Mouse (Mus musculus) embryonic facial prominence, embryonic 11.5 days (tissue): Measurements from ENCODE around the gene Rplp2. TPM values are rescaled to one million over a fixed set of nuclear protein-coding genes. Genes with fewer than 3 reads are reported as not detected.
A peak's percentile ranks its signal among the peaks of the same experiment; 100 is the strongest.

Source experiments
- ATAC-seq: fragments of 200-750 bp; cut with Nextera tagmentation; replicated peaks from 2 replicates; pipeline ENCODE4 v1.8.0; 2017; ENCODE audit warnings: low read depth; ENCODE audit not compliant: insufficient number of reproducible peaks, low FRiP score, low TSS enrichment
- DNase-seq: peaks from one replicate; pipeline ENCODE4 v3.0.0-alpha.2; 2015; ENCODE audit warnings: low spot score
- H3K27ac ChIP-seq: fragments of 300-500 bp; sonication (generic); replicated peaks from 2 replicates; pipeline ENCODE4 v1.5.1; 2014; ENCODE audit warnings: mild to moderate bottlenecking, low read depth, low read length, control low read depth
- H3K27me3 ChIP-seq: fragments of 300-500 bp; sonication (generic); 2 replicates; pipeline ENCODE4 v1.6.1; 2014; ENCODE audit warnings: mild to moderate bottlenecking, low read length, moderate library complexity, mixed read lengths; ENCODE audit not compliant: control insufficient read depth, insufficient read depth
- H3K36me3 ChIP-seq: fragments of 300-500 bp; sonication (generic); replicated peaks from 2 replicates; pipeline ENCODE4 v1.6.1; 2014; ENCODE audit warnings: low read depth, mild to moderate bottlenecking, low read length, moderate library complexity, mixed read lengths; ENCODE audit not compliant: control insufficient read depth, insufficient read depth
- H3K4me1 ChIP-seq: fragments of 300-500 bp; sonication (generic); 2 replicates; pipeline ENCODE4 v1.6.1; 2014; ENCODE audit warnings: low read length, mixed read lengths; ENCODE audit not compliant: control insufficient read depth, insufficient read depth
- H3K4me2 ChIP-seq: fragments of 300-500 bp; sonication (generic); 2 replicates; pipeline ENCODE4 v1.6.1; 2014; ENCODE audit warnings: low read depth, mild to moderate bottlenecking, control low read depth, low read length, moderate library complexity
- H3K4me3 ChIP-seq: fragments of 300-500 bp; sonication (generic); 2 replicates; pipeline ENCODE4 v1.5.1; 2014; ENCODE audit warnings: low read depth, low read length, control low read depth
- H3K9ac ChIP-seq: fragments of 300-500 bp; sonication (generic); replicated peaks from 2 replicates; pipeline ENCODE4 v1.6.1; 2014; ENCODE audit warnings: mild to moderate bottlenecking, control low read depth, low read length
- H3K9me3 ChIP-seq: fragments of 300-500 bp; sonication (generic); replicated peaks from 2 replicates; pipeline ENCODE4 v1.6.1; 2016; ENCODE audit warnings: mild to moderate bottlenecking, low read length, inconsistent platforms, mixed read lengths; ENCODE audit not compliant: control insufficient read depth
- WGBS: fragments of 180-500 bp; shearing (Covaris S2); extraction: QIAGEN DNeasy Blood & Tissue Kit; methylation state at CpG from one replicate; pipeline ENCODE4 v1.1.7; 2014; 5-methylcytosine and 5-hydroxymethylcytosine counted together
- polyA plus RNA-seq: library from polyadenylated mRNA; unstranded; fragments of >200 nt; fragmentation: Nextera tagmentation; extraction: Ambion mirVana; gene quantifications from 2 replicates; pipeline ENCODE4 v1.2.1, GENCODE M21; 2014

Gene Rplp2
- polyA plus RNA-seq, 1 experiment from 2014 or later, result 1,064 TPM

- WGBS, result 92% methylated on average over 14 of the region's 14 CpGs
- Histone ChIP-seq H3K9me3 (no peaks in the 10 kb centered on the region), H3K27ac (no peak overlapping the region), H3K4me3 (no peak overlapping the region), H3K27me3 (peaks cover 16% of the 10 kb centered on the region), H3K36me3 (no peaks in the 10 kb centered on the region), H3K4me1 (peaks cover 9% of the 10 kb centered on the region; the same call in 1 of the 2 replicates), H3K9ac (no peak overlapping the region), H3K4me2 (no peak overlapping the region)
- no peak for DNase-seq
- ATAC-seq, result no peak
Observed at GRCm38 (mm10) chr7:141457236-141457635, 10.1 kb downstream of the Rplp2 start.

- WGBS, result 75% methylated on average over 15 of the region's 15 CpGs
- ATAC-seq (no peak), DNase-seq (no peak)
- no peaks in the 10 kb centered on the region for H3K36me3 ChIP-seq
- H3K9me3 ChIP-seq, result no peaks in the 10 kb centered on the region
- peaks cover 11% of the 10 kb centered on the region; the same call in 1 of the 2 replicates for H3K4me1 ChIP-seq
- no peak overlapping the region for H3K27ac ChIP-seq
- no peak overlapping the region for H3K4me2 ChIP-seq
- H3K9ac ChIP-seq, result no peak overlapping the region
- H3K4me3 ChIP-seq, result no peak overlapping the region
- H3K27me3 ChIP-seq, result peaks cover 23% of the 10 kb centered on the region
Observed at GRCm38 (mm10) chr7:141457986-141458660, 11.0 kb downstream of the Rplp2 start.

GRCm38 (mm10) chr7:141458661-141459060 lies 11.5 kb downstream of the Rplp2 start:
- Histone ChIP-seq H3K4me2 (no peak overlapping the region), H3K9me3 (no peaks in the 10 kb centered on the region), H3K27me3 (peaks cover 28% of the 10 kb centered on the region), H3K4me3 (no peak overlapping the region), H3K4me1 (peaks cover 12% of the 10 kb centered on the region), H3K9ac (no peak overlapping the region), H3K36me3 (no peaks in the 10 kb centered on the region), H3K27ac (no peak overlapping the region)
- 88% methylated on average over 11 of the region's 11 CpGs for WGBS
- ATAC-seq (no peak), DNase-seq (no peak)

- 85% methylated on average over 17 of the region's 17 CpGs for WGBS
- no peak overlapping the region for H3K4me2 ChIP-seq
Observed at GRCm38 (mm10) chr7:141459301-141459711, 12.1 kb downstream of the Rplp2 start.

GRCm38 (mm10) chr7:141460001-141460390 lies 12.8 kb downstream of the Rplp2 start:
- H3K36me3 ChIP-seq, result no peaks in the 10 kb centered on the region
- ATAC-seq (no peak), DNase-seq (no peak)
- no peak overlapping the region for H3K27ac ChIP-seq
- H3K4me1 ChIP-seq, result peaks cover 18% of the 10 kb centered on the region
- H3K4me2 ChIP-seq, result no peak overlapping the region
- H3K27me3 ChIP-seq, result peaks cover 41% of the 10 kb centered on the region
- no peaks in the 10 kb centered on the region for H3K9me3 ChIP-seq
- H3K9ac ChIP-seq, result no peak overlapping the region
- 65% methylated on average over 5 of the region's 5 CpGs for WGBS
- H3K4me3 ChIP-seq, result no peak overlapping the region

More at GRCm38 (mm10) chr7:141459301-141459711, 12.1 kb downstream of the Rplp2 start:
- Histone ChIP-seq H3K9me3 (no peaks in the 10 kb centered on the region), H3K27me3 (peaks cover 34% of the 10 kb centered on the region), H3K27ac (no peak overlapping the region), H3K4me3 (no peak overlapping the region), H3K36me3 (no peaks in the 10 kb centered on the region), H3K4me1 (peaks cover 13% of the 10 kb centered on the region), H3K9ac (no peak overlapping the region)
- ATAC-seq, result no peak
- DNase-seq, result no peak

- Histone ChIP-seq H3K9me3 (no peaks in the 10 kb centered on the region), H3K4me1 (peaks cover 20% of the 10 kb centered on the region), H3K36me3 (no peaks in the 10 kb centered on the region), H3K9ac (peak within 1 kb of the TSS; percentile 45), H3K4me2 (peak within 1 kb of the TSS; percentile 76), H3K27ac (no peak within 1 kb of the TSS), H3K27me3 (peaks cover 44% of the 10 kb centered on the region), H3K4me3 (peak within 1 kb of the TSS; percentile 30)
- DNase-seq, result no peak
- 66% methylated on average over 15 of the region's 15 CpGs for WGBS
- ATAC-seq, result no peak
Observed at GRCm38 (mm10) chr7:141460391-141461113, 13.4 kb downstream of the Rplp2 start, which contains the start of gene Cracr2b. TSS of gene Cracr2b (plus strand) at chr7:141461094.

GRCm38 (mm10) chr7:141461521-141462332 lies 14.6 kb downstream of the Rplp2 start:
- WGBS, result 2% methylated on average over 59 of the region's 59 CpGs
- ATAC-seq, result no peak
- Histone ChIP-seq H3K4me3 (peak overlapping the region; percentile 30), H3K9me3 (no peaks in the 10 kb centered on the region), H3K27me3 (peaks cover 47% of the 10 kb centered on the region), H3K36me3 (no peaks in the 10 kb centered on the region), H3K27ac (no peak overlapping the region), H3K9ac (peak overlapping the region; percentile 45), H3K4me1 (peaks cover 17% of the 10 kb centered on the region), H3K4me2 (peak overlapping the region; percentile 76)
- no peak for DNase-seq
